29 mouse cellular contexts compared by ENCODE assay signal in genomic region chr12:9881953-9882623, GRCm38 (mm10).
DNase-seq lines count a peak whose midpoint lies in the region; ATAC-seq and TF ChIP-seq lines count a peak whose summit lies in the region.
"Had no signal": no experiment of that assay in that cellular context is flagged by ENCODE, and none has a peak within 500 bp of the region (broad histone marks: within the 10 kb centered on the region; RNA-seq: fewer than 3 reads in every experiment).

No protein-coding gene starts in this region.

- H3K9me3 ChIP-seq in limb, embryonic 14.5 days (ENCODE audit: control insufficient read depth, low read length) = no peaks in the 10 kb centered on the region
- H3K9me3 ChIP-seq: embryonic facial prominence, embryonic 10.5 days; embryonic facial prominence, embryonic 12.5 days; forebrain, embryonic 10.5 days; forebrain, embryonic 12.5 days; G1E had no signal

- 42% methylated on average over 2 of the region's 2 CpGs for WGBS in limb, embryonic 14.5 days
- WGBS in heart, adult 2 months = 87% methylated on average over 2 of the region's 2 CpGs

- H3K4me1 ChIP-seq in limb, embryonic 14.5 days (ENCODE audit: control insufficient read depth, insufficient read depth, low read length) = 0 out of 2 replicates have a peak, but pooled peaks cover 2% of the 10 kb centered on the region
- H3K4me1 ChIP-seq in heart, adult 2 months (ENCODE audit: control insufficient read depth, insufficient read depth, low read length) = no peaks in the 10 kb centered on the region
- H3K4me1 ChIP-seq: embryonic facial prominence, embryonic 10.5 days; embryonic facial prominence, embryonic 12.5 days; forebrain, embryonic 10.5 days; forebrain, embryonic 12.5 days had no signal

- H3K27ac ChIP-seq in limb, embryonic 14.5 days (replicated peaks; ENCODE audit: low read depth, low read length) = no peak overlapping the region
- H3K27ac ChIP-seq in heart, adult 2 months = no peak overlapping the region
- H3K27ac ChIP-seq: embryonic facial prominence, embryonic 10.5 days; embryonic facial prominence, embryonic 12.5 days; forebrain, embryonic 10.5 days; forebrain, embryonic 12.5 days had no signal

- peak; percentile 8 for DNase-seq in urinary bladder, postnatal 14 days (ENCODE audit: low spot score)
- no peak for DNase-seq in urinary bladder, postnatal 25 days (ENCODE audit: low spot score)
- DNase-seq in adipocyte (ENCODE audit: low spot score) = peak; percentile 29
- DNase-seq in gonadal fat pad, adult 2 months (ENCODE audit: low read depth) = peak; percentile 22
- peak; percentile 37 for DNase-seq in limb, embryonic 14.5 days (ENCODE audit: low spot score)
- no peak for DNase-seq in cerebellum, postnatal 4 days (ENCODE audit: low spot score in 2 of 2)
- no peak for DNase-seq in right cerebral cortex, postnatal 36 days (ENCODE audit: low spot score in 2 of 2)
- no peak for DNase-seq in heart, adult 2 months
- DNase-seq: adrenal gland, adult 2 months; adrenal gland, postnatal 10 days; adrenal gland, postnatal 25 days; B cell, adult 2 months; cerebellum, adult 11 months; cerebellum, adult 18-20 months; cerebellum, adult 8-10 months; cerebellum, adult 9-11 months; cerebellum, postnatal 14 days; cerebellum, postnatal 36 days had no signal

- intact Hi-C loops in heart, adult 2 months (cut with DNase I) = no loop called here

- H3K4me2 ChIP-seq in limb, embryonic 14.5 days (replicated peaks; ENCODE audit: low read depth, low read length, severe bottlenecking) = no peak overlapping the region
- H3K4me2 ChIP-seq: embryonic facial prominence, embryonic 12.5 days; forebrain, embryonic 12.5 days had no signal

- no peaks in the 10 kb centered on the region for H3K27me3 ChIP-seq in limb, embryonic 14.5 days (ENCODE audit: control insufficient read depth, insufficient read depth, low read length)
- H3K27me3 ChIP-seq in heart, adult 2 months (ENCODE audit: control insufficient read depth, insufficient read depth, low read length) = no peaks in the 10 kb centered on the region
- H3K27me3 ChIP-seq: CH12.LX; embryonic facial prominence, embryonic 12.5 days; forebrain, embryonic 12.5 days; Patski had no signal

- no peak overlapping the region for H3K9ac ChIP-seq in limb, embryonic 14.5 days (ENCODE audit: low read depth, low read length, severe bottlenecking)
- H3K9ac ChIP-seq in heart, adult 2 months (ENCODE audit: low read depth, low read length) = no peak overlapping the region
- H3K9ac ChIP-seq: embryonic facial prominence, embryonic 12.5 days; forebrain, embryonic 12.5 days had no signal

- ATAC-seq in limb, embryonic 14.5 days (ENCODE audit: low FRiP score, low read depth) = peak; percentile 79
- ATAC-seq: activated CD4-positive, CD25-positive, alpha-beta regulatory T cell, adult 4 months; CD4-positive, CD25-positive, alpha-beta regulatory T cell, adult 4 months; forebrain, embryonic 14.5 days; forebrain, embryonic 16.5 days; Patski had no signal

- H3K4me3 ChIP-seq in limb, embryonic 14.5 days (replicated peaks; ENCODE audit: low read length) = no peak overlapping the region
- no peak overlapping the region for H3K4me3 ChIP-seq in heart, adult 2 months
- H3K4me3 ChIP-seq: embryonic facial prominence, embryonic 10.5 days; embryonic facial prominence, embryonic 12.5 days; forebrain, embryonic 10.5 days; forebrain, embryonic 12.5 days had no signal

- no peak for TF ChIP-seq CTCF in heart, adult 2 months (IDR thresholded peaks at IDR 0.05)

- no peak for TF ChIP-seq POLR2A in limb, embryonic 14.5 days (IDR thresholded peaks at IDR 0.05; ENCODE audit: borderline replicate concordance, extremely low read depth, insufficient read depth, insufficient read length)
- TF ChIP-seq POLR2A in heart, adult 2 months (IDR thresholded peaks at IDR 0.05; ENCODE audit: insufficient read depth, low read depth, low read length) = no peak

- no peak for TF ChIP-seq EP300 in heart, adult 2 months (IDR thresholded peaks at IDR 0.05; ENCODE audit: insufficient read depth, low read depth, low read length)

- H3K36me3 ChIP-seq in limb, embryonic 14.5 days (ENCODE audit: control insufficient read depth, insufficient read depth, low read length) = no peaks in the 10 kb centered on the region
- H3K36me3 ChIP-seq in heart, adult 2 months (ENCODE audit: control insufficient read depth, insufficient read depth, low read length) = no peaks in the 10 kb centered on the region
- H3K36me3 ChIP-seq: embryonic facial prominence, embryonic 10.5 days; embryonic facial prominence, embryonic 12.5 days; forebrain, embryonic 10.5 days; forebrain, embryonic 12.5 days; G1E had no signal

- no peaks in the 10 kb centered on the region for H3K79me2 ChIP-seq in heart, adult 2 months (replicated peaks; ENCODE audit: control insufficient read depth, insufficient read depth, low read length)

Comparison
In these comparisons a context has a peak if more than half of its experiments do, and no peak if none do; other contexts are left out.
1. DNase-seq: peak in urinary bladder, postnatal 14 days (single experiment), adipocyte (single experiment), gonadal fat pad, adult 2 months (single experiment) and limb, embryonic 14.5 days (single experiment); none in urinary bladder, postnatal 25 days (single experiment), cerebellum, postnatal 4 days (0 of 2), right cerebral cortex, postnatal 36 days (0 of 2) and heart, adult 2 months (0 of 2).